Mouse (Mus musculus) spleen, adult 12 weeks (tissue): ENCODE results near the gene 4930578G10Rik.
"Not testable (repeated sequence)": the region's sequence is repeated elsewhere in the genome, so short reads cannot be mapped to it uniquely, and the experiment has no call there.

ENCODE experiments used
- DNase-seq: peaks from one replicate; pipeline ENCODE4 v3.0.0; 2022; ENCODE audit warnings: low spot score

4930578G10Rik gene

GRCm38 (mm10) chr4:42735245-42735644, at the start of gene 4930578G10Rik:
Gene 4930578G10Rik, plus strand, starts transcription at chr4:42735545.
- DNase-seq = not testable (repeated sequence)

- not testable (repeated sequence) for DNase-seq
Measured at GRCm38 (mm10) chr4:42756477-42756876, 21.1 kb downstream of the 4930578G10Rik start, which contains the start of gene Ccl19. Gene Ccl19, minus strand, starts transcription at chr4:42756577.

- DNase-seq = not testable (repeated sequence)
Measured at GRCm38 (mm10) chr4:42773893-42774292, 38.5 kb downstream of the 4930578G10Rik start, which contains the start of gene Ccl21a. Gene Ccl21a, minus strand, starts transcription at chr4:42773993.

- not testable (repeated sequence) for DNase-seq
Measured at GRCm38 (mm10) chr4:42853788-42854187, 118.4 kb downstream of the 4930578G10Rik start, which contains the start of gene Fam205a1. Gene Fam205a1, minus strand, starts transcription at chr4:42853888.

- DNase-seq = not testable (repeated sequence)
Measured at GRCm38 (mm10) chr4:42856671-42857070, 121.3 kb downstream of the 4930578G10Rik start, which contains the start of gene Gm12394. Gene Gm12394, minus strand, starts transcription at chr4:42856771.

GRCm38 (mm10) chr4:42860483-42860882, 125.1 kb downstream of the 4930578G10Rik start:
- DNase-seq = peak; percentile 62

GRCm38 (mm10) chr4:42863487-42863886, 128.1 kb downstream of the 4930578G10Rik start:
- DNase-seq = not testable (repeated sequence)

- no peak for DNase-seq
Measured at GRCm38 (mm10) chr4:42867390-42867789, 132.0 kb downstream of the 4930578G10Rik start.

GRCm38 (mm10) chr4:42868193-42868592, 132.8 kb downstream of the 4930578G10Rik start:
- no peak for DNase-seq

GRCm38 (mm10) chr4:42870748-42871147, 135.4 kb downstream of the 4930578G10Rik start:
- DNase-seq = no peak

- no peak for DNase-seq
Measured at GRCm38 (mm10) chr4:42872151-42872550, 136.8 kb downstream of the 4930578G10Rik start.

GRCm38 (mm10) chr4:42872746-42873435, 137.5 kb downstream of the 4930578G10Rik start:
- no peak for DNase-seq

- no peak for DNase-seq
Measured at GRCm38 (mm10) chr4:42874134-42874533, 138.8 kb downstream of the 4930578G10Rik start, which contains the start of gene Fam205c. Gene Fam205c, minus strand, starts transcription at chr4:42874234.

GRCm38 (mm10) chr4:42876586-42877291, 141.4 kb downstream of the 4930578G10Rik start:
- DNase-seq = peak; percentile 49

- no peak for DNase-seq
Measured at GRCm38 (mm10) chr4:42877657-42878056, 142.3 kb downstream of the 4930578G10Rik start.

GRCm38 (mm10) chr4:42879829-42880676, 144.7 kb downstream of the 4930578G10Rik start:
- peak; percentile 60 for DNase-seq

- no peak for DNase-seq
Measured at GRCm38 (mm10) chr4:42880677-42880948, 145.3 kb downstream of the 4930578G10Rik start.

- DNase-seq = no peak
Measured at GRCm38 (mm10) chr4:42886926-42887325, 151.6 kb downstream of the 4930578G10Rik start.

GRCm38 (mm10) chr4:42888806-42889205, 153.5 kb downstream of the 4930578G10Rik start:
- DNase-seq = no peak

- DNase-seq = no peak
Measured at GRCm38 (mm10) chr4:42891176-42891575, 155.8 kb downstream of the 4930578G10Rik start.

- no peak for DNase-seq
Measured at GRCm38 (mm10) chr4:42895118-42895517, 159.8 kb downstream of the 4930578G10Rik start.
